Mouse (Mus musculus) neural tube, embryonic 14.5 days (tissue): ENCODE measurements at regions not wholly inside any gene's neighbourhood (a gene's known extent, or its start where the extent isn't known, plus 50 kb on each side); places are given as distances from the start of the nearest gene placed in this dataset.

ENCODE experiments used
- ATAC-seq: fragments of 200-750 bp; cut with Nextera tagmentation; 2 replicates; pipeline ENCODE4 v1.8.0; 2017; ENCODE audit warnings: low read depth, mild to moderate bottlenecking, moderate TSS enrichment, moderate library complexity
- H3K27ac ChIP-seq: fragments of 300-500 bp; sonication (generic); 2 replicates; pipeline ENCODE4 v1.5.1; 2014; ENCODE audit warnings: low read depth, mild to moderate bottlenecking, control low read depth, low read length, moderate library complexity, mixed read lengths
- H3K27me3 ChIP-seq: fragments of 300-500 bp; sonication (generic); 2 replicates; pipeline ENCODE4 v1.6.1; 2014; ENCODE audit warnings: low read length; ENCODE audit not compliant: control insufficient read depth, insufficient read depth
- H3K36me3 ChIP-seq: fragments of 300-500 bp; sonication (generic); 2 replicates; pipeline ENCODE4 v1.6.1; 2014; ENCODE audit warnings: low read length, mixed read lengths; ENCODE audit not compliant: control insufficient read depth, insufficient read depth
- H3K4me1 ChIP-seq: fragments of 300-500 bp; sonication (generic); 2 replicates; pipeline ENCODE4 v1.6.1; 2014; ENCODE audit warnings: low read length; ENCODE audit not compliant: control insufficient read depth, insufficient read depth
- H3K4me2 ChIP-seq: fragments of 300-500 bp; sonication (generic); 2 replicates; pipeline ENCODE4 v1.6.1; 2014; ENCODE audit warnings: mild to moderate bottlenecking, low read depth, low read length, control low read depth
- H3K4me3 ChIP-seq: fragments of 300-500 bp; sonication (generic); 2 replicates; pipeline ENCODE4 v1.5.1; 2014; ENCODE audit warnings: low read depth, low read length, control low read depth, mixed read lengths
- H3K9ac ChIP-seq: fragments of 300-500 bp; sonication (generic); replicated peaks from 2 replicates; pipeline ENCODE4 v1.6.1; 2014; ENCODE audit warnings: low read depth, mild to moderate bottlenecking, control low read depth, low read length, mixed read lengths
- H3K9me3 ChIP-seq: fragments of 300-500 bp; sonication (generic); 2 replicates; pipeline ENCODE4 v1.6.1; 2016; ENCODE audit warnings: low read length; ENCODE audit not compliant: control insufficient read depth
- WGBS: fragments of 180-500 bp; shearing (Covaris S2); extraction: QIAGEN DNeasy Blood & Tissue Kit; methylation state at CpG from one replicate; pipeline ENCODE4 v1.1.7; 2014; 5-methylcytosine and 5-hydroxymethylcytosine counted together

DNA sequence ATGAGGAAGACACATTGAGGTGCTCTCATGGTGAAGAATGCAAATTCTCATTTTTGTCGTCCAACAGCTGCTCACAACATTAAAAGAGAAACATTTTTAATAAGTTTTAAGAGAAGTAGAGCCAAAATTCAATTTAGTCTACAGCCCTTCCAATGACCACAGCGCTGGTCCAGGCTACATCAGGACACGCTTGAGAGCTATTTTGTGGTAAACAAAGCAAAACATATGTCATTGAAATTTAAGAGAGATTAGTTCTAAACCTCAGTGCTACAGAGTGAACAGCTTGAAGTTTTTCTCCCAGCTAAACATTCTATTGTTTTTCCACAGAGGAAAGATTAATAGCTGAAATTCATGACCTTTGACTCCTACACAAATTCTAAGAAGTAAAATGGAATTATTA lies 1820.8 kb upstream of the Acvr2a start:
- Histone ChIP-seq H3K9me3 (no peaks in the 10 kb centered on the region), H3K9ac (no peak overlapping the region), H3K36me3 (no peaks in the 10 kb centered on the region), H3K4me2 (no peak overlapping the region), H3K4me3 (no peak overlapping the region), H3K27me3 (no peaks in the 10 kb centered on the region), H3K27ac (no peak overlapping the region), H3K4me1 (no peaks in the 10 kb centered on the region)
- 79% methylated on average over 3 of the region's 3 CpGs for WGBS
- no peak for ATAC-seq

DNA sequence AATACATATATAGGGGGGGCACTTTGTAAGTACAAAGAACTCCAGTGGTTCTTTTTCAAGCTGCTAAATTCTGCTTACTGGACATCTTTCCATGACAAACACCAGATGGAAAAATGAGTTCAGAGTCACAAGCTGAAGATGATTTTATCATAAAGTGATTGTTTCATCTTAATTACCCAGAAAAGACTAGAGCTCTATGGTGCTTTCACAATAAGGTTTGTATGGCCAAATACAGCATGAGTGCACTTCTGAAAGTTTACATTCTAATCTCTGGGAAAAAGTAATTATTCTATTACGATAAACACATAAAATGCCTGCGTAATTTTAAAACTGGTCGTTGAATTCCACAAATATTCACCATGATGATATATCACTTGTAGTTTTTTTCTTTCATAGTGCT lies 1821.2 kb upstream of the Acvr2a start:
- Histone ChIP-seq H3K4me3 (no peak overlapping the region), H3K27ac (no peak overlapping the region), H3K36me3 (no peaks in the 10 kb centered on the region), H3K9me3 (no peaks in the 10 kb centered on the region), H3K9ac (no peak overlapping the region), H3K27me3 (no peaks in the 10 kb centered on the region), H3K4me2 (no peak overlapping the region), H3K4me1 (no peaks in the 10 kb centered on the region)
- WGBS: 87% methylated on average over 3 of the region's 3 CpGs
- ATAC-seq: no peak

DNA sequence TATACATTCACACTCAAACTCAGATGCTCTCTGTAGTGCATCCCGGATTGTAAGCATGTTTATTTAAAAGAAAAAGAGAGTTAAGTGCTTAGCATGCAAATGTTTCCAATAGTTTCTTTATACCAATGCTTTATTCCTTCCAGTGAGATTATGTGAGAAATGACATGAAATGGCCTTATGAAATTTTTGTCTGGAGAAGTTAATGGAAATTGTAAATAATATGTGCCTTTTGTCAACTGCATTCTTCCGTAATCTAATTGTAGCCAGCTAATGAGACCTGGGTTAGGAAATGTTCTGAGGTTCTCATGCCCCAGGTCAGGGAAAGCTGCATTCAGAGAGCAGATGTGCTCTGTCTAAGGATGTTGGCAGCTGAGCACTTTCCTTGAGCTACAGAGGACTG lies 1827.2 kb upstream of the Acvr2a start:
- H3K27me3 ChIP-seq: no peaks in the 10 kb centered on the region
- H3K9me3 ChIP-seq: no peaks in the 10 kb centered on the region
- no peak for ATAC-seq
- no peak overlapping the region for H3K4me3 ChIP-seq
- H3K4me2 ChIP-seq: no peak overlapping the region
- no peaks in the 10 kb centered on the region for H3K36me3 ChIP-seq
- no peaks in the 10 kb centered on the region for H3K4me1 ChIP-seq
- 90% methylated on average over 2 of the region's 2 CpGs for WGBS
- no peak overlapping the region for H3K27ac ChIP-seq
- no peak overlapping the region for H3K9ac ChIP-seq

DNA sequence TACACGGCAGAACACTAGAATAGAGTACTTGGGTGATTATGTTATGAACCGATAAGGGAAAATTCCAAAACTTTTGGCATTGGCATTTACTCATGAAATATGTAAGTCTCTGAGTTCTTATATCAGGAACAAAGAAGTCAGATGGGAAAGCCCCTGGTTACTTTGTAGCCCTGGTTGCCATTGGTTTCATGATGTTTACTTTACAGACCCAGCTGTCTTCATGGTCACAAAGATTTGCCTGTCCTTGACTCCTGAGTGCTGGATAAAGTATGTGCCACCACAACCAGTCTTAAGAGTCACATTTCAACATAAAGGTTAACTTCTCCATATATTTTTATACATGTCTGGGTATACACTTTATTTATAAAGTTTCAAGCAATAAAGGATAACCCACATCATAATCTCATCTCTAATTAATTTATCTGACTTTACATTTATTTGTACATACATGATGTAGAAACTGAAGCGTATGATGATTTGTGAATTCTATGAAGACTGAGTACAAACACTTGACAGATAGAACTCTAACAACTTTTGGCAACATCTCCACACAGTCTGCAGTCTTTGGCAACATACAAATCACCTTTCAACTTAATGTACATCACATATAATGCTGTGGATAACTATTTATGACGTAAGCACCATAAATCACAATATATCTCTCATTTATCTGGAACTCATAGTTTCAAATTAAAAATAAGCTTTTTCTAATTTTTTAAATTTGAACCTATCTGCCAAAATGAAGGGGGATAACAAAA lies 1827.8 kb upstream of the Acvr2a start:
- Histone ChIP-seq H3K27ac (no peak overlapping the region), H3K27me3 (no peaks in the 10 kb centered on the region), H3K4me2 (no peak overlapping the region), H3K9me3 (no peaks in the 10 kb centered on the region), H3K36me3 (no peaks in the 10 kb centered on the region), H3K4me1 (no peaks in the 10 kb centered on the region), H3K4me3 (no peak overlapping the region), H3K9ac (no peak overlapping the region)
- ATAC-seq: no peak
- 91% methylated on average over 4 of the region's 4 CpGs for WGBS

DNA sequence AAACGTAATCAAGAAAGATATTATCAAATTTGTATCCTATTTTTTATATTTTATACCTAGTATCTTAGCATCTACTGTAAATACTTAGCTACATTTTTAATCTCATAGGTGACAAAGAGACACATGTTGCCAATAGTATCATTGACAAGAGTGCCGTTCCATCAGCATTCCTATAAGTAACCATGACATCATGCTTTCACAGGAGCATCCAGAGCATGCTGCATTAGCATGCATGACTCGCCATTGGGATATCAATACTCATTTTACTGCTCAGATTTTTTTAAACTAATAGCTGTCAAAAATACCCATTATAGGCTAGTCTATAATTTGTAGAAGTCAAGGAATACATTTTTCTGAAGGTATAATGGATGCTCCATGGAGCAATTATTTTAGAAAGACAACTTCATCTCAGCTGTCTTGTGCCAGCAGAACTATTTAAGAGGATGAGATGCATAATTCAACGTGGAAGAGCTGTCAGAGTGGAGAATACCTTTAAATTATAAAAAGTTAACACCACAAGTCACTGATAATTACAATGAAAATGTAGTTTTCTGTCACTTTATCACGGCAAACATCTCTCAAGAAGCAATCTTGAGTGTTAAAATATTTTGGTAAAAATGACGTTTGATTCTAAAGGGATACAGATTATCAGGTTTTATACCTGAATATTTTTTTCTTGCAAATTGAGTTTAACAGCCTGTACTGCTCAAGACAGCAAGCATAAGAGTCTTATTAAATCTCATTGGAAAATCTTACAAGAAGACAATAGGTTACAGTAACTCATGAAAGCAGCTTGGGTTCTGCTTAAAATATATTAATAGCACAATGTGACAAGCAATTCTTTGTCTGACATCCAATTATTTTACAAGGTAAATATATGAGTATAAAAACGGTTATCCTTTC lies 1823.7 kb upstream of the Zeb2 start:
- H3K9ac ChIP-seq: no peak overlapping the region
- H3K4me2 ChIP-seq: no peak overlapping the region
- 63% methylated on average over 7 of the region's 7 CpGs for WGBS
- no peaks in the 10 kb centered on the region for H3K4me1 ChIP-seq
- ATAC-seq: no peak
- H3K27me3 ChIP-seq: no peaks in the 10 kb centered on the region
- no peaks in the 10 kb centered on the region for H3K36me3 ChIP-seq
- no peaks in the 10 kb centered on the region for H3K9me3 ChIP-seq
- no peak overlapping the region for H3K4me3 ChIP-seq
- no peak overlapping the region for H3K27ac ChIP-seq

DNA sequence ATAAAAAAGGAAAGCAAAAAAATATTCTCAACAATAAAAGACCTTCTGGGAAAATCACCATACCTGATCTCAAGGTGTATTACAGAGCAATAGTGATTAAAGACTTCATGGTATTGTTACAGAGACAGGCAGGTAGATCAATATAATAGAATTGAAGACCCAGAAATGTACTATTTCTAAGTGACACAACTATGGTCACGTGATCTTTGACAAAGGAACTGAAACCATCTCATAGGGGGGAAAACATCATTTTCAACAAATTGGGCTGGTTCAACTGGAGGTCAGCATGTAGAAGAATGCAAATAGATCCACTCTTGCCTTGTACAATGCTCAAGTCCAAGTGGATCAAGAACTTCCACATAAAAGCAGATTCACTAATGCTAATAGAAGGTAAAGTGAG lies 1815.6 kb upstream of the Zeb2 start:
- H3K9ac ChIP-seq: no peak overlapping the region
- H3K36me3 ChIP-seq: no peaks in the 10 kb centered on the region
- no peak overlapping the region for H3K4me2 ChIP-seq
- no peaks in the 10 kb centered on the region for H3K9me3 ChIP-seq
- no peaks in the 10 kb centered on the region for H3K27me3 ChIP-seq
- H3K27ac ChIP-seq: no peak overlapping the region
- H3K4me3 ChIP-seq: no peak overlapping the region
- no peak for ATAC-seq
- WGBS: 82% methylated on average over 1 of the region's 1 CpGs
- no peaks in the 10 kb centered on the region for H3K4me1 ChIP-seq

DNA sequence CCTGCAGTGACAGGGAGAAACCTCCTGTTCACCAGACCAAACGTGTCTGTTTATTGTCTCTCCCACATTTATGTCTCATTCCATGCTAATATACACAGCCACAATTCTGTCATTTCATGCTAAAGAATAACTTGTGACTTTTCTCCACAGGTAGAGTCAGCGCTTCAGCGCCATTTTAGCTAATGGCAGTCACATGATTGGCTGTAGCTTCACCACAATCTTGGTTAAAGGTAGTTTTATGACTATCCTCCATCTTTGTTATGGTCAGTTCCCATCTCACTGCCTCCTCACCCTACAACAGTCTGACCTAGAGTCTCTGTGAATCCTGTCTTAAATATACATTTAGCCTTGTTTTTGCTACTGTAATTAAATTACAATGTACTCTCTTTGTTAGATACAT lies 1807.0 kb upstream of the Zeb2 start:
- Histone ChIP-seq H3K36me3 (no peaks in the 10 kb centered on the region), H3K4me2 (no peak overlapping the region), H3K9me3 (no peaks in the 10 kb centered on the region), H3K4me1 (no peaks in the 10 kb centered on the region), H3K27ac (no peak overlapping the region), H3K9ac (no peak overlapping the region), H3K4me3 (no peak overlapping the region), H3K27me3 (no peaks in the 10 kb centered on the region)
- ATAC-seq: no peak
- 87% methylated on average over 3 of the region's 3 CpGs for WGBS

DNA sequence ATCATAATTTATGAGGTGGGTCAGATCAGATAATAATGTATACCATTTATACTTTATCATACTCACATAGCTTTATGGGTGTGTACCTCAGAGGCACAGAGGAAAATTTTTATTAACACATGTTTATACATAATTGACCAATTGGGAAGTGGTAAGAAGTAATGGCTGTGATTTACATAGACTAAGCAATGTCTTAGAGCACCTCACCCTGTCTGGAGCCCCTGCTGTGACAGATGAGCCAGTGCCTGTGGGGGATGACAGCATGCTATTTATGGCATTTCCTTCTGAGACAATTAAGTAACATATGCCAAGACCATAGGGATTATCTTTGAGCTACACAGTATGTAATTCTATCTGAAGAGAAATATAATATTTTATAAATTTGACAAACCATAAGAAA lies 1796.3 kb upstream of the Zeb2 start:
- H3K4me3 ChIP-seq: no peak overlapping the region

DNA sequence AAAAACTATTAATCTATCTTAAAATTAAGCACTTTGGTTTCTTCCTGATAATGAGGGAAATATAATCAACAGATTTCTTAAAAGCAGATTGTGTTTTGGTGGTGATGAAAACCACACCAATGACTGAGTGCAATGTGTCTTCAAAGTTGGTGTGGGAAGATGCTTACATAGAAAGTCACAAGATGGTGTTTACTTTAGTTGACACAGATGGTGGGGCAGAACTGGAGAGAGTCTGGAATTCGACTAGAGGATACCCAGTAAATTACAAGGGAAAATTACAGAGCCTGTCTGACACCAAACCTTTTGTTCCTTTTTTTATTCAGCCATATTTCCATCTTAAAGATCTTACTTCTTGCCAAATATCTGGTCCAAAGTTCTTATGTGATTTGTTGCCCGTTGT lies 1766.0 kb upstream of the Zeb2 start:
- Histone ChIP-seq H3K36me3 (no peaks in the 10 kb centered on the region), H3K9me3 (no peaks in the 10 kb centered on the region), H3K4me3 (no peak overlapping the region), H3K4me1 (no peaks in the 10 kb centered on the region), H3K27ac (no peak overlapping the region), H3K9ac (no peak overlapping the region), H3K4me2 (no peak overlapping the region), H3K27me3 (no peaks in the 10 kb centered on the region)
- WGBS: 76% methylated on average over 2 of the region's 2 CpGs
- no peak for ATAC-seq

More for the DNA sequence above, 1796.3 kb upstream of the Zeb2 start:
- Histone ChIP-seq H3K9me3 (no peaks in the 10 kb centered on the region), H3K27me3 (no peaks in the 10 kb centered on the region), H3K36me3 (no peaks in the 10 kb centered on the region), H3K4me1 (no peaks in the 10 kb centered on the region), H3K4me2 (no peak overlapping the region), H3K27ac (no peak overlapping the region), H3K9ac (no peak overlapping the region)
- peak; percentile 77 for ATAC-seq
